Mouse (Mus musculus): ENCODE data around the gene Mrpl24.

Mrpl24 gene

GRCm38 (mm10) chr3:87909874-87910273 is 9.4 kb upstream of the Mrpl24 start:
- no peak for DNase-seq (ENCODE audit: low read depth, low spot score)

DNA sequence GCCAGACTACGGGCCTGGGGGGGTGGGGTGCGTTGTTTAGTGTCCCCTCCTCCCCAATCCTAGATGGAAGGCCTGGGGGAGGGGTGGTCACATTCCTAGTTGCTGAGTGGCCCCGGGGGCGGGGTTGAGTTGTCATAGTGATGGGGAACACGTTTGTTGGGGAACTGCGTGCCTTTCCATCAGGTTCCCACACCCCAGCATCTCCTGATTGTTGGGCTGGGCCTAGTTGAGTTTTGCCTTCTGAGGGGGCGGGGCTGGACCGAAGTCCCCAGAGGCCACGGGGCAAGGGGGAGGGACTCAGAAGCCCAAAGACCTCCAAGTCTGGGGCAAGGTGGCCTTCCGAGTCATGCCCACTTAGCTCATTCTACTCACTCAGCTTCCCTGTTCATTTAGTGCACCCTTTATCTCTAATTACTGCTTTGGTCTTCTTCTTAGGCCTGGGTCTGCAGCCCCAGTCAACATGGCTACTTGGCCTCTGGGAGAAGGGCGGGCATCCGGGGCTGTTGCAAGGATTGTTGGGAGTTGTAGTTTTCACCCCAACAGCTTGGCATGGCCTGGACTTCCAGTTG is 8.6 kb upstream of the Mrpl24 start:
- DNase-seq (ENCODE audit: low read depth, low spot score) = peak; percentile 62

DNA sequence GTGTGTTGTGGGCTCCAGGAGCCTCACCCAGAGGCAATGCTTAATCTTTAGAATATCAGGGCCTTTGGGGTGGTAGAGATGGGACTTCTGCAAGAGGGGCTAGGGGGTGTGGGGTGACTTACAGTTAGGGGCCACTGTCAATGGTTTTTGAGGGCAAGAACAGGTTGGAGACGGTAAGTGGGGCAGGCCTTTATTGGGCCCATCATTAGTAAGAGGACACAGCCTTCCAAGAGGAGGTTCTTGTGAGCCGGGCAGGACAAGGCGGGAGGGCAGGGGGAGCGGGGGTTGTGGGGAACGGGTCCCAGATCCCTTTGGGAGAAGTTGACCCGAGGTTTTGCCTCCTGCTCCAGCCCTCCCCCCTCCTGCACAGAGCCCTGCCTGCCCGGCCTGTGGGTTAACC is 5.8 kb upstream of the Mrpl24 start:
- no peak for DNase-seq (ENCODE audit: low read depth, low spot score)

GRCm38 (mm10) chr3:87913891-87914290 is 5.4 kb upstream of the Mrpl24 start:
- no peak for DNase-seq (ENCODE audit: low read depth, low spot score)

DNA sequence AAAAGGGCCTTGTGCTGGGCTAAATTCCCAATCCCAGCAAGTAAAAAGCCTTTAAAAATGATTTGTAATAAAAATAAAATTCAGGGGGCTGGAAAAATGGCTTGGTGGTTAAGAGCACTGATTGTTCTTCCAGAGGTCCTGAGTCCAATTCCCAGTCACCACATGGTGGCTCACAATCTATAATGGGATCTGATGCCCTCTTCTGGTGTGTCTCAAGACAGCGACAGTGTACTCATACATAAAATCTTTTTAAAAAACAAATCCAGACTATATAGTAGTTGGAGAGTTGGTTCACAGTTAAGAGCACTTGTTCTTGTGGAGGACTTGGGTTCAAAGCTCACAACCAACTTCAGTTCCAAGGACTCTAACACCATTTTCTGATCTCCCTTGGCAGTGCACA is 2.3 kb upstream of the Mrpl24 start:
- DNase-seq (ENCODE audit: low read depth, low spot score) = no peak

- no peak for DNase-seq (ENCODE audit: low read depth, low spot score)
These were observed 755 bp upstream of the Mrpl24 start for GRCm38 (mm10) chr3:87918551-87918950.

- DNase-seq (ENCODE audit: low read depth, low spot score) = no peak
These were observed 1.1 kb downstream of the Mrpl24 start for GRCm38 (mm10) chr3:87920270-87920943.

GRCm38 (mm10) chr3:87924996-87925395 is 5.7 kb downstream of the Mrpl24 start:
- DNase-seq (ENCODE audit: low read depth, low spot score) = no peak

GRCm38 (mm10) chr3:87927452-87927851 is 8.1 kb downstream of the Mrpl24 start:
- no peak for DNase-seq (ENCODE audit: low read depth, low spot score)

- DNase-seq (ENCODE audit: low read depth, low spot score) = no peak
These were observed 10.2 kb downstream of the Mrpl24 start for GRCm38 (mm10) chr3:87929341-87930077.

GRCm38 (mm10) chr3:87930078-87930795 is 10.9 kb downstream of the Mrpl24 start, which contains the start of the genes Isg20l2 and Rrnad1:
Gene Isg20l2, plus strand, starts transcription at chr3:87930314.
Gene Rrnad1, minus strand, starts transcription at chr3:87930717.
- peak; percentile 96 for DNase-seq (ENCODE audit: low read depth, low spot score)

GRCm38 (mm10) chr3:87934026-87934425 is 14.7 kb downstream of the Mrpl24 start:
- DNase-seq (ENCODE audit: low read depth, low spot score) = no peak

DNA sequence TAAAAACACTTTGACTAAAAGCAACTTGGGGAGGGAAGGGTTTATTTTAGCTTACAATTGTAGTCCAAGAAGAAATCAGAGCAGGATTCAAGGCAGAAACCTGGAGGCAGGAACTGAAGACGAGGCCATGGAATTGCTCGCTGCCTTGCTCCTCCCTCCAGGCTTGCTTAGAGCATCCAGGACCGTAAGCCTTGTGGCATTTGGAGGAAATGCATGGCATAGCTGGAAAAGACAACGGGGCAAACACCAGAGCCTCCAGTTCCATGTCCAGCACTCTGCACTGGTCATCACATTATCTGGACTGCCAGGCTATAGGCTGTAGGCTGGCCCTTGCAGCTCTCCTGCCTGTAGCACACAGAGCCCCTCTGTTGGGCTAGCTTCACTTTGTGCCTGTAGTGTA is 15.2 kb downstream of the Mrpl24 start:
- DNase-seq (ENCODE audit: low read depth, low spot score) = no peak

DNA sequence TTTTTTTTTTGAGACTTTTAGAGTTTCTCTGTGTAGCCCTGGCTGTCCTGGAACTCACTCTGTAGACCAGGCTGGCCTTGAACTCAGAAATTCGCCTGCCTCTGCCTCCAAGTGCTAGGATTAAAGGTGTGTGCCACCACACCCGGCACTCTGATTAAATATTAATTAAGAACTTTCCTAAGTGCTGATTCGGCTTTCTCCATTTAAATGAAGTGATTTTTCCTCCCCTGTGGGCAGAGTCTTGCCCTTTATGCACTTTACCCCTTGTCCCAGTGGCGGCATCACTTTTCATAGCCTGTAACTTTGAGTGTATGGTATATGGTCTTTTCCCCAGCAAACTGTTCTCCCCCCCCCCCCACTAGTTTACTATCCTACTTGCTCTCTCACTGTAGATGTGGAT is 15.9 kb downstream of the Mrpl24 start:
- DNase-seq (ENCODE audit: low read depth, low spot score) = no peak

- DNase-seq (ENCODE audit: low read depth, low spot score) = peak; percentile 58
These were observed 16.5 kb downstream of the Mrpl24 start for GRCm38 (mm10) chr3:87935776-87936175.

- no peak for DNase-seq (ENCODE audit: low read depth, low spot score)
These were observed 21.3 kb downstream of the Mrpl24 start for GRCm38 (mm10) chr3:87940611-87941010.

- no peak for DNase-seq (ENCODE audit: low read depth, low spot score)
These were observed 23.2 kb downstream of the Mrpl24 start for GRCm38 (mm10) chr3:87942471-87942870.

DNA sequence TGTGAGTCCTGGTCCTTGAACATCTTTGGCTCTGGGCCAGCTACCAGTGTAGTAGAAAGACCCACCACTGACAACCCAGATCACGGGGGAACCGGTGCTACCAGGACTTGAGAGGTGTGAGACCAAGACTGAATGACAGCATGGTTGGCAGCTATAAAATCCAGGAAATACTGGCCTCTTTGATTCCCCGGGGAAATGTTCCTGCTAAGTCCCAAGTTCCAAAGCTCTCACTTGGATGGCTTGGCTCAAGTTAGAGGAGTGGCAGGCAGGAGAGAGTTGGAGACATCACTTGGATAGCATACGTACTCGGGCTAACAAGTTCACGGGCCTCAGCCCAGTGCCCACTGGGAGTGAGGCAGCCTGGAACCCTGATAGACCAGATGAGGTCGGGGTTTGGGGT is 24.3 kb downstream of the Mrpl24 start:
- no peak for DNase-seq (ENCODE audit: low read depth, low spot score)

DNA sequence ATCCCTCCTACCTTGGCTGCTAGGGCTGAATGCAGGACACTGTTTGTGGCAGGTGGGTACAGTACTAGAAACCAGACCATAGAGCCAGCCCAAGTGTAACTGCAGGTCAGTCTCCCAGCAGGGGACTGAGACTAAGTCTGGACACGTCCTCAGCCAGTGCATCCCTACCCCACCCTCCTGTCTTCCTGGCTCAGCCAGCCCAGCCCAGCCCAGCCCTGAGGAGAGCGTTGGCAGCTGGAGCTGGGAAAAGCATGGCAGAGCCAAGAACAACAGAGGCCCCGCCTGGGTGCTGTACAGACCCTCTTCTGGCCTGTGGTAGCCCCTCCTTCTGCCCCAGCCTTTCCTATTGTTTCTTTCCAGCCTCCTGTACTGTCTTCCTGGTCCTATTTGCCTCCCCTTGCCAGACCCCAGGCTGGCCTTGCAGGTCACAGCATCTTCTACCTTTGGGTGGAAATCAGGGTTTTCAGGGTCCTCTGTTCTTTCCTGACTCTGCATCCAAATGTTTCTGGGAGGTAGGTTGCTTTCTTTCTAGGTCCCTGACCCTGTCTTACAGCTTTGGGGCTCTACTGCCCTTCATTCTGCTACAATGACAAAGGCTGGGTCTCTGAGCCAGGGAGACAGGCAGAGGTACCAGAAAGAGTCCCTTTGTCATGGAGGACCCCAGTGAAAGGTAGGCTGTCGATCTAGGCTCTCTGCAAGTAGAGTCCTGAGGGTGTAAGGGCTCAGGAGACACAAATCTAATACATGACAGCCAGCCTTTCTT is 25.7 kb downstream of the Mrpl24 start:
- DNase-seq (ENCODE audit: low read depth, low spot score) = no peak

DNA sequence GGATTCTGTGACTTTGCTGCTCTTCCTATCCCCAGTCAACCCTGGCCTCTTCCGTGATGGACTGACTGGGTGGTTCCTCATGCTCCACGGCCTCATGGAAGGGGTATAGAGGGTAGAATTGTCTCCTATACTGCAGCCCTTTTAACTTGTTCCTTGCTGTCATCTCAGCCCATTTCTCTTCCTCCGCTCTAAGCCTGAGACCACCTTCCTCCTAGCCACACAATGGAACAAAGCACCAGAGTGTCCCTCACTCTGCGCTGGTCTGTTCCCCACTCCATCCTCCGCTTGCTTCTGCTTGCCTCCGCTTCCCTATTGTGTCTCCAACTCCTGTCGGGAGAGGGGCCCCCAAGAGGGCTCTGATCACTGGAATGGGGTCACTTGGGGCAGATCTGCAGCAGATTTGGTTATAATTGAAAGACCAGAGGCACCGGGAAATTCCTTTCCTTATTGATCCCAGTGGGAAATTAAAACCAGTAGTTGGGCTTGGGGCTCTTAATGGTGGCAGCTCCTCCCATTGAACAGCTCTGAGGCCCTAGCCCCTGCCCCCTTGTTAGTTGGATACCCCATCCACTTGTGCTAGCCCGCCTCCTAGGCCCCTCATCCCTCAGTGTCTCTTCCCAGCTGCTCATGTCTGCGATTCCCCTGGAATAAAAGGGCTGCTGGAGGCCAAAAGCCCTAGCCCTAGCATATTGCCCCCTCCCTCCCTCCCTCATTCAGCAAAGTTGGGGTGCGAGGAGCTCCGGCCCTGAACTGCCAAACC is 26.7 kb downstream of the Mrpl24 start:
- DNase-seq (ENCODE audit: low read depth, low spot score) = no peak

- no peak for DNase-seq (ENCODE audit: low read depth, low spot score)
These were observed 27.2 kb downstream of the Mrpl24 start for GRCm38 (mm10) chr3:87946541-87946860.

All from retina, postnatal 7 days (tissue).